Mouse (Mus musculus) limb, embryonic 15.5 days (tissue): ENCODE results near the gene Satb2. TPM values are rescaled to one million over a fixed set of nuclear protein-coding genes. Genes with fewer than 3 reads are reported as not detected.

Experiments used
- ATAC-seq: fragments of 200-750 bp; cut with Nextera tagmentation; 2 replicates; pipeline ENCODE4 v1.8.0; 2017; ENCODE audit warnings: low read depth, moderate TSS enrichment; ENCODE audit not compliant: insufficient number of reproducible peaks, low FRiP score, low TSS enrichment
- H3K27ac ChIP-seq: fragments of 300-500 bp; sonication (generic); 2 replicates; pipeline ENCODE4 v1.5.1; 2015; ENCODE audit warnings: moderate library complexity, mild to moderate bottlenecking, inconsistent platforms
- H3K27me3 ChIP-seq: fragments of 300-500 bp; sonication (generic); 2 replicates; pipeline ENCODE4 v1.6.1; 2015; ENCODE audit warnings: inconsistent platforms
- H3K36me3 ChIP-seq: fragments of 300-500 bp; sonication (generic); 2 replicates; pipeline ENCODE4 v1.6.1; 2015; ENCODE audit warnings: inconsistent platforms
- H3K4me1 ChIP-seq: fragments of 300-500 bp; sonication (generic); 2 replicates; pipeline ENCODE4 v1.6.1; 2015; ENCODE audit warnings: inconsistent platforms
- H3K4me2 ChIP-seq: fragments of 300-500 bp; sonication (generic); 2 replicates; pipeline ENCODE4 v1.6.1; 2015; ENCODE audit warnings: mild to moderate bottlenecking, inconsistent platforms
- H3K4me3 ChIP-seq: fragments of 300-500 bp; sonication (generic); 2 replicates; pipeline ENCODE4 v1.5.1; 2015; ENCODE audit warnings: mild to moderate bottlenecking, inconsistent platforms
- H3K9ac ChIP-seq: fragments of 300-500 bp; sonication (generic); 2 replicates; pipeline ENCODE4 v1.6.1; 2015; ENCODE audit warnings: inconsistent platforms
- H3K9me3 ChIP-seq: fragments of 300-500 bp; sonication (generic); 2 replicates; pipeline ENCODE4 v1.6.1; 2016; ENCODE audit warnings: inconsistent platforms
- WGBS: fragments of 180-500 bp; shearing (Covaris S2); methylation state at CpG from one replicate; pipeline ENCODE4 v1.1.7; 2015; 5-methylcytosine and 5-hydroxymethylcytosine counted together
- polyA plus RNA-seq: library from polyadenylated mRNA; unstranded; fragments of >200 nt; fragmentation: Nextera tagmentation; extraction: Ambion mirVana; gene quantifications from 2 replicates; pipeline ENCODE4 v1.2.1, GENCODE M21; 2015

Gene Satb2
- polyA plus RNA-seq, 1 experiment from 2014 or later = 4.3 TPM

DNA sequence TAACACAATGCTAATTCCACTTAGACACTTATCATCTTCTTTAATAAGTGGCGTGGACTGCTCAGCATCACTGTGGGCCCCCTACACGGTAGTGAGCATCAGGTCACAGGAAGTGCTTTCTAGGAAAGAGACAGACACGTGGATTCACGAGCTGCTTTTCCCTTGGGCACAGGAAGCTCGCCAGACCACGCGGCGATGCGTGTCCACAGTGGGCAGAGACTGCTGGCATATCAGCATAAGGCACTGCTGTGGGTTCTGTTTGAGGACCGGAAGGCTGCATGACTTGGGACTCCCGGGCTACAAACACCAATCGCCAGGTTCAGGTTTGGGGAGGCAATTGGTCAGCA is 22.7 kb downstream of the Satb2 start:
- Histone ChIP-seq H3K4me2 (no peak overlapping the region), H3K36me3 (no peaks in the 10 kb centered on the region), H3K4me1 (0 out of 2 replicates have a peak, but pooled peaks cover 8% of the 10 kb centered on the region), H3K4me3 (no peak overlapping the region), H3K27me3 (no peaks in the 10 kb centered on the region), H3K9ac (no peak overlapping the region), H3K9me3 (no peaks in the 10 kb centered on the region), H3K27ac (no peak overlapping the region)
- ATAC-seq = no peak
- WGBS = 68% methylated on average over 12 of the region's 12 CpGs

DNA sequence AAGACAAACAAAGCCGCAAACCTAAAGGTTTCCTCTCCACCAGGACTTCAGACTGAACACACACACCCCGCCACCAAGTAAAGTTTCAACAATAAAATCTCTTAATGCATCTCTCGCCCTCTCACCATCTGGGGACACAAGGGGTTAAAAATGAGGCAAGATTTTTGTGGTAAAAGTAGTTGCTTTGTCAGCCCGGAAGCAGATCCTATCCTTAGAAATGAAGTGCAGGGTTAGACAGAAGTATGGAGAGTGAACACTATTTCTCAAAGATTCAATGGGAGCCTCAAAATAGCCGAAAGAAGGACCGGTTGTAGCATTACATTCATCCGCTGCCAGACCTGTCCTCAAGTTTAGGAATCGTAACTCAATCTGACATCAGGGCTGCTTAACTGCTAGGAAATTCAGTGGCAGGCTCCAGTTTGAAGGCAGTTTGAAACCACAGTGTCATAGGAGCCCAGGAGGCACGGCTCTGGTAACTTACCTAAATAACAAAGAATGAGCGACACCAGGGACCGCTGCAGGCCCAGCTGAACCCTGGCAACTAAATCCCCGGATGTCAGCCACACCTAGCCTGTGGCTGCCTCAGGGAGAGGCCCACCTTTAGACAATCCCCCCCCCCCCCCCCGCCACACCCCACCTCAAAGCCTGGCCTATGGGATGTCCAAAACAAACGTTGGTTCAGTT is 23.3 kb downstream of the Satb2 start:
- 50% methylated on average over 14 of the region's 14 CpGs for WGBS
- H3K4me1 ChIP-seq = 0 out of 2 replicates have a peak, but pooled peaks cover 6% of the 10 kb centered on the region
- no peaks in the 10 kb centered on the region for H3K27me3 ChIP-seq
- no peak overlapping the region for H3K4me3 ChIP-seq
- H3K9ac ChIP-seq = no peak overlapping the region
- H3K36me3 ChIP-seq = no peaks in the 10 kb centered on the region
- no peak overlapping the region for H3K27ac ChIP-seq
- H3K4me2 ChIP-seq = no peak overlapping the region
- 0 out of 2 replicates have a peak, but pooled peaks have one; percentile 61 for ATAC-seq
- H3K9me3 ChIP-seq = no peaks in the 10 kb centered on the region

- H3K4me3 ChIP-seq = no peak overlapping the region
- no peaks in the 10 kb centered on the region for H3K27me3 ChIP-seq
- no peaks in the 10 kb centered on the region for H3K9me3 ChIP-seq
- no peak overlapping the region for H3K27ac ChIP-seq
- no peaks in the 10 kb centered on the region for H3K36me3 ChIP-seq
- H3K4me1 ChIP-seq = 0 out of 2 replicates have a peak, but pooled peaks cover 2% of the 10 kb centered on the region
- no peak for ATAC-seq
- H3K4me2 ChIP-seq = no peak overlapping the region
- 69% methylated on average over 2 of the region's 2 CpGs for WGBS
- no peak overlapping the region for H3K9ac ChIP-seq
Measured at GRCm38 (mm10) chr1:56953538-56953937, 24.9 kb downstream of the Satb2 start.

DNA sequence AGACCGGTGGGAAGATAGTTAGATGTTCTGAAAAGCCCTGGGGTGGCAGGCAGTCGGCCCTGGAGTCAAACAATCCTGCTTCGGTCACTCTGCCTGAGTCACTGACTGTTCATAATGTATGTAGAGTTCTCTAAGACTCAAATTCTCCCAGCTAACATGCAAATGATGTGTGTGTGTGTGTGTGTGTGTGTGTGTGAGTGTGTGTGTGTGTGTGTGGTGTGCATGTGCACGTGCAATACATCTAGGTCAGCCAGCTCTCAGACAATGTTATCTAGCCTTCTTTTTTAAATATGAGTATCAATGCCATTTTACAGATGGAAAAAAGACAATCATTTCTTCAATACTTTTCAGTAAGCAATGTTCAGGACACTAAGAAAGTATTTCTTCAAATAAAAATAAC is 26.5 kb downstream of the Satb2 start:
- Histone ChIP-seq H3K9ac (no peak overlapping the region), H3K4me3 (no peak overlapping the region), H3K4me1 (no peaks in the 10 kb centered on the region), H3K27ac (no peak overlapping the region), H3K4me2 (no peak overlapping the region), H3K36me3 (no peaks in the 10 kb centered on the region), H3K27me3 (no peaks in the 10 kb centered on the region), H3K9me3 (no peaks in the 10 kb centered on the region)
- no peak for ATAC-seq
- 69% methylated on average over 4 of the region's 4 CpGs for WGBS

- H3K4me2 ChIP-seq = no peak overlapping the region
- 40% methylated on average over 6 of the region's 6 CpGs for WGBS
- no peaks in the 10 kb centered on the region for H3K36me3 ChIP-seq
- H3K27ac ChIP-seq = no peak overlapping the region
- no peak overlapping the region for H3K4me3 ChIP-seq
- no peak overlapping the region for H3K9ac ChIP-seq
- H3K4me1 ChIP-seq = no peaks in the 10 kb centered on the region
- H3K27me3 ChIP-seq = no peaks in the 10 kb centered on the region
- no peaks in the 10 kb centered on the region for H3K9me3 ChIP-seq
- no peak for ATAC-seq
Measured at GRCm38 (mm10) chr1:56951525-56951924, 26.9 kb downstream of the Satb2 start.

DNA sequence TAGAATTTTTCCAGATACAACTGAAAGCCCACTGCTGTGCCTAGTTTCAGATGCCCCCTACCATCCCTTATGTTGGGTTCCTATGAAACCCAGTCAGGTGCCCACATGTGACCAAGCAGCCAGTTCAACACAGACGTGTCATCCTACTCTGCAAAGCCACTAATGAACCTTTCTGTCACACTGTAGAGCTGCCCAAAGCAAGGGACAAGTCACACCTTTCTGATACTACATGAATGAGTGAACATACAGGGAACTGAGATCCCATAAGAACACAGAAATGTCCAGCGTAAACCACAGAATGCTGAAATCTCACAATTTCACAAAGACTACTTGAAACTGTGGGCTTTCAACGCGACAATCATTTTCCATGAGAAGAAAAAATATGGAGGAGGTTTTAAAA is 39.0 kb downstream of the Satb2 start:
- Histone ChIP-seq H3K36me3 (no peaks in the 10 kb centered on the region), H3K4me1 (no peaks in the 10 kb centered on the region), H3K27me3 (no peaks in the 10 kb centered on the region), H3K9me3 (no peaks in the 10 kb centered on the region), H3K9ac (no peak overlapping the region), H3K4me3 (no peak overlapping the region), H3K4me2 (no peak overlapping the region), H3K27ac (no peak overlapping the region)
- 83% methylated on average over 4 of the region's 4 CpGs for WGBS
- ATAC-seq = no peak

GRCm38 (mm10) chr1:56938432-56938831 is 40.0 kb downstream of the Satb2 start:
- Histone ChIP-seq H3K9ac (no peak overlapping the region), H3K27ac (no peak overlapping the region), H3K4me1 (no peaks in the 10 kb centered on the region), H3K9me3 (no peaks in the 10 kb centered on the region), H3K4me3 (no peak overlapping the region), H3K4me2 (no peak overlapping the region), H3K27me3 (no peaks in the 10 kb centered on the region), H3K36me3 (no peaks in the 10 kb centered on the region)
- ATAC-seq = no peak
- 88% methylated on average over 3 of the region's 3 CpGs for WGBS

DNA sequence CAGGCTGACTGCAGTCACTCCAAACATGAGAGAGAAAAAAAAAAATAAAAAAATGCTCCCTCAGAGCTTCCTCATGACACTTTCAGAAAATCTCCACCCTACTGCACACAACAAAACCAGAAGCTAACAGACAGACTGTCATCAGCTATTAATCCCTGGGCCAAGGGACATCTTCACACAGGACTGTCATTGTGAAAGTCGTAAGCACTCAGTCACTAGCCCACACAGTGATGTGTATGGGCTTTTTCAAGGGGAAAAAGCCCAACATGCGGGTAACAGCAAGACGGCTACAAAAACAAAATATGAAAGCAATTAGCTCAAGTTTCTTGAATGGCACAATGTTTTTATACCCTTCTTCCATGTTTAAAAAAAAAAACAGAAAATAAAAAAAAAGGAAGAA is 41.9 kb downstream of the Satb2 start:
- no peak overlapping the region for H3K4me3 ChIP-seq
- no peak overlapping the region for H3K4me2 ChIP-seq
- WGBS = 58% methylated on average over 3 of the region's 3 CpGs
- H3K9me3 ChIP-seq = no peaks in the 10 kb centered on the region
- H3K4me1 ChIP-seq = no peaks in the 10 kb centered on the region
- ATAC-seq = no peak
- H3K27ac ChIP-seq = no peak overlapping the region
- no peak overlapping the region for H3K9ac ChIP-seq
- no peaks in the 10 kb centered on the region for H3K27me3 ChIP-seq
- H3K36me3 ChIP-seq = no peaks in the 10 kb centered on the region

GRCm38 (mm10) chr1:56933821-56934220 is 44.6 kb downstream of the Satb2 start:
- no peak overlapping the region for H3K4me2 ChIP-seq
- ATAC-seq = no peak
- H3K4me3 ChIP-seq = no peak overlapping the region
- no peaks in the 10 kb centered on the region for H3K4me1 ChIP-seq
- H3K9ac ChIP-seq = no peak overlapping the region
- no peaks in the 10 kb centered on the region for H3K36me3 ChIP-seq
- 30% methylated on average over 9 of the region's 9 CpGs for WGBS
- H3K9me3 ChIP-seq = no peaks in the 10 kb centered on the region
- H3K27me3 ChIP-seq = no peaks in the 10 kb centered on the region
- H3K27ac ChIP-seq = no peak overlapping the region

DNA sequence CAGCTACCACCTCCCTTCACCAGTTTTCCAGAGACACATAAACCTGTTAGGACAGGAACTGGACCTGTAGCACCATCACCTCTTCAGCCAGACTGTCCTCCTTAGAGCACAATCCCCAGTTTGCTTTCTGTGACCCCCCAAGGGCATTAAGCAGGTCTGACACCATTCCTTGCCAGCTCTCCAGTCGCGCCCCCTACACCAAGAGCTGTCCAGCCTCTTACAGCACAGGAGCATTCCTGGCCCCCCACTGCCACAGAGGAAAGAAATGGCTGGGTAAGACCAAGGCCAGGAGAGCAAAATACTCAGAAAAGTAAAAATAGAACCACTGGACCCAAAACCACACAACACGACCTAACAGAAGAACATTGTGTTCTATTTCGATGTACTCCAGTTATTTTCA is 48.4 kb downstream of the Satb2 start:
- H3K4me1 ChIP-seq = peaks cover 2% of the 10 kb centered on the region; the same call in 1 of the 2 replicates
- 69% methylated on average over 4 of the region's 4 CpGs for WGBS
- H3K9ac ChIP-seq = no peak overlapping the region
- H3K4me2 ChIP-seq = no peak overlapping the region
- no peaks in the 10 kb centered on the region for H3K27me3 ChIP-seq
- H3K4me3 ChIP-seq = no peak overlapping the region
- H3K9me3 ChIP-seq = no peaks in the 10 kb centered on the region
- H3K27ac ChIP-seq = no peak overlapping the region
- H3K36me3 ChIP-seq = no peaks in the 10 kb centered on the region
- no peak for ATAC-seq

DNA sequence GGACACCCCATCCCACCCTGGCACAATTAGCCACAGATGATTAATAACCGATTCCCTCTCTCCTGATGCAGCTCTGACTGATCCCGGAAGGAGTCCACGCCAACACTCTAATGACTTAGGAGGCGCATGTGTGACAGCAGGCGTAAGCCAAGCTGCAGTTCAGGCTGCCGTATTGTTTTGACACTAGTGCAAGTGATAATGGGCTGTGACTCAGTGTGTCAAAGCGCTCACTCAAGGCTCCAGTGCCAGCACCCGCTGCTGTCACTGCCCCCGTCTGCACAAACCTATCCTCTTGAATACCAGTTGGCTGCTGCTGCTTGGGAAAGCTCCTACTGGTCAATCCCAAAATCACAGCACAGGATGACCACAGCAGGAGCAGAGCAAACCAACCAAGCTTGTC is 49.7 kb downstream of the Satb2 start:
- 70% methylated on average over 9 of the region's 9 CpGs for WGBS
- no peak overlapping the region for H3K4me3 ChIP-seq
- no peak overlapping the region for H3K4me2 ChIP-seq

DNA sequence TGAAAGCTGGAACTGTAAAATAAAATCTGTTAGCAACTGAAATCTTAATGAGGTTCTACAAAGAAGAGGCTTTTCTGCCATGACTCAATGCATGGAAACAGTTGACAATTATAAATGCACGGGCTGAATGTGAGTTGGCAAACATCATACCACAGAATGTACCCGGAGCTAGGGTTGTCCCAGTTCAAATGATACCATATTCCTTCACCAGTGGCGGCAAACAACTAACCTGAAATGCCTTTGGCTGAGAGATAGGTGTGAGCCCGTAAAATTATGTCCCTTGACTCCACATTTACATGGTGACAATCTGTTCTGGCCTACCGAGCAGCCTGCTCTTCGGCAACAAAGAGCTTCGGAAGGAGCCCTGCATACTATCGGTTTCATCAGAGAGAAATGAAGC is 58.0 kb downstream of the Satb2 start:
- Histone ChIP-seq H3K27ac (no peak overlapping the region), H3K4me1 (no peaks in the 10 kb centered on the region; the same call in 1 of the 2 replicates), H3K9ac (no peak overlapping the region), H3K36me3 (no peaks in the 10 kb centered on the region), H3K9me3 (no peaks in the 10 kb centered on the region), H3K4me2 (no peak overlapping the region), H3K4me3 (no peak overlapping the region), H3K27me3 (no peaks in the 10 kb centered on the region)
- no peak for ATAC-seq
- WGBS = 83% methylated on average over 8 of the region's 8 CpGs

More for the DNA sequence above, 49.7 kb downstream of the Satb2 start:
- ATAC-seq = no peak
- H3K9me3 ChIP-seq = no peaks in the 10 kb centered on the region
- H3K36me3 ChIP-seq = no peaks in the 10 kb centered on the region
- H3K4me1 ChIP-seq = peaks cover 2% of the 10 kb centered on the region; the same call in 1 of the 2 replicates
- H3K27ac ChIP-seq = no peak overlapping the region
- no peaks in the 10 kb centered on the region for H3K27me3 ChIP-seq
- no peak overlapping the region for H3K9ac ChIP-seq

- no peaks in the 10 kb centered on the region for H3K36me3 ChIP-seq
- no peak overlapping the region for H3K27ac ChIP-seq
- H3K9me3 ChIP-seq = no peaks in the 10 kb centered on the region
- 80% methylated on average over 6 of the region's 6 CpGs for WGBS
- H3K4me3 ChIP-seq = no peak overlapping the region
- H3K4me2 ChIP-seq = no peak overlapping the region
- H3K27me3 ChIP-seq = no peaks in the 10 kb centered on the region
- H3K9ac ChIP-seq = no peak overlapping the region
- H3K4me1 ChIP-seq = no peaks in the 10 kb centered on the region
- no peak for ATAC-seq
Measured at GRCm38 (mm10) chr1:56914279-56914678, 64.2 kb downstream of the Satb2 start.
